Mouse (Mus musculus): ENCODE results near the gene Olfr913.

Olfr913 gene

DNA sequence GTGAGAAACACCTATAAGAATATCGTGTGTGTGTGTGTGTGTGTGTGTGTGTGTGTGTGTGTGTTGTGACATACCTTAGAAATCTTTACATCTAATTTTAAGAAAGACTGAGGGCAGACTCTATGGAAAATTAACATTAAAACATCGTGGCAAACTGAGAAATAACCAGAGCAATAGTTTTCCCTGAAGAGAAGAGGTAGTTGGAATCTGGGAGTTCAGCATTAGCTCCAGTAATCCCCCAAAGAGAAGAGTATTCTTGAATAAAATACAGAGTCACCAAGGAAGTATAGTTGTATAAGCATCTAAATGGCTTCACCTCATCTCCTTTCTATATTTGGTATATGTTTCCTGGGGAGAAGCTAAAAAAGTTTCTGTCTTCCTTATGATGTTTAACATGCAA, at the start of gene Olfr913:
Olfr913 (plus strand) TSS at position 301 of the 400 bp plus-strand sequence.
- no peak for DNase-seq (ENCODE audit: low read depth)

DNA sequence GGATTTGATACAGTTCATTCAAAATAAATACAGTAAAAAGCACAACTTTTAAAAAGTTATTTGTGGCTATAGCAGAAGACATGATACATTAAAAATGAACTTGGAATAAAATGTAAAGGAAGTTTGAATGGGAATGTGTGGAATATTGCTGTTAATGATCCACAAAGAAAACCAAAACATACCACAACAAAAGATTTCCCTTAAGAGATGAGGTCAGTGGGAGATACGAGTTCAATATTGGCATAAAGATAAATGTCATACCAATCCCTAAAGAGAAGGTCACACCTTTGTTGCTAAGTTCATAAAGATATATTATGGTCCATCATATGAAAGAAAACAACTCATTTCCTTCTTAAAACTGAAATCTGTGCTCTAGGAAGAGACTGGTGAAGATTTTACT, 12.7 kb upstream of the Olfr913 start, which contains the start of gene Olfr912:
Olfr912 (plus strand) TSS at position 301 of the 400 bp plus-strand sequence.
- no peak for DNase-seq (ENCODE audit: low read depth)

DNA sequence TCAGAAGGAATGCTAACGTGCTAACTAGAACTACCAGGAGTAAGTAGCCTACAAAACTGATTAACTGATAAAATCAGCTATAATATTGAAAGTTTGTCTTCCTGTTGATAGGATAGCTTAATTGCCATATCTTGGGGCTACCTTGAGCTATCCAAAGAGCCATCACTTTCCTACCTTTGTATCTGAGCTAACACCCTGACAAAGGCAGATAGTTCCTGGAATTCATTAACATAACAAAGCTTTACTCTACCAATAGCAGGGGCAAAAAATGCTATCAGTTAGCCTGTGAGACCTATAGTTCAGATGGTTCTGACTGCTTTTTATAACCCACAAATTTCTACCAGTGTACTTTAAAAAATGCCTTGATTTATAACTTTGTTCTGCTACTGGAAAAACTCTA, 1.5 kb upstream of the Olfr913 start:
- DNase-seq (ENCODE audit: low read depth): no peak

DNA sequence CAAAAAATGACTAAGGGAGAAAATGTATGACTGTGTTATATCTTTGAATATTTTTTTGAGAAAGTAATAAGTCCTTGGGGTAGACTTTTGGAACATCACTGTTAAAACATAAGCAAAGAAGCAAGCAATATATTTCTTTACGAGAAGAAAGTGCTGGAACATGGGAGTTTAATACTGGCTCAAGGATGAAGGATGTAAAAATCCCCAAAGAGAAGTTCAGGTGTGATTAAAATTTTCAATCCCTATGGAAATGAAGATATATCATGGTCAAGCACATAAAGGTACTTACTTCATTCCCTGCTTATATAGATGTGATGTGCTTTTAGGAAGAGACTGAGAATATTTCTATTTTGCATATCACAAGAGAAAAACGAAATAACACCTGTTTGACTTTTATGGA, 12.2 kb downstream of the Olfr913 start, which contains the start of gene Olfr914:
Olfr914 (plus strand) TSS at position 301 of the 400 bp plus-strand sequence.
- no peak for DNase-seq (ENCODE audit: low read depth)

DNA sequence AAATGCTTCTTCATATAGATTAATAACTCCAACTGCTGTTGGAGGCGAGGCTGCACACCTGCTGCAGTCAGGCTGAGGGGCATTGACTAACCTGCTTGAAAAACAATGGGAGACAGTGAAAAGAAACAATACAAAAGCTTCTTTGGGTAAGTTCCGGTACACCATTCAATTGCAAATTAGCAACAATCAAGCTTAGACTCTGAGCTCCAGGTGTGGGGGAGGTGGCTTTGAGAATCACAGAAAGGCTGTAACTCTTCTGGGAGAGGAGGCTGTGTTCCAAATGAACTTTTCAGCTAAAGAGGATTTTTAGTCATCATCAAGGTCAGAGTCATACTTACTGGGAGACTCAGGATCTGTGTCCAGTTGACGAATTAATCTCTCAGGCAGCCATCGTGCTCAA, 39.8 kb downstream of the Olfr913 start:
- DNase-seq (ENCODE audit: low read depth): no peak

Data from fibroblast of lung, adult 2 months (primary cell).